Mouse (Mus musculus) skeletal muscle tissue, postnatal 0 days (tissue): ENCODE measurements around the gene Ilvbl. TPM values are rescaled to one million over a fixed set of nuclear protein-coding genes. Genes with fewer than 3 reads are reported as not detected.

Experiments used
- microRNA-seq, 2 experiments: library from miRNA; unstranded; fragments of <30 nt; microRNA quantifications; one replicate each; pipeline ENCODE4; 2016
- polyA plus RNA-seq: library from polyadenylated mRNA; unstranded; fragments of >200 nt; fragmentation: Nextera tagmentation; extraction: Ambion mirVana; gene quantifications from 2 replicates; pipeline ENCODE4 v1.2.1, GENCODE M21; 2015

Ilvbl gene
- 51.2 and 51.8 TPM in 2 replicates for polyA plus RNA-seq

GRCm38 (mm10) chr10:78574250-78575104, at the start of gene Ilvbl:
Ilvbl (plus strand) TSS chr10:78574346.

GRCm38 (mm10) chr10:78591406-78592328, 17.5 kb downstream of the Ilvbl start, which contains the start of gene Syde1:
Syde1 (minus strand) TSS chr10:78591964.

DNA sequence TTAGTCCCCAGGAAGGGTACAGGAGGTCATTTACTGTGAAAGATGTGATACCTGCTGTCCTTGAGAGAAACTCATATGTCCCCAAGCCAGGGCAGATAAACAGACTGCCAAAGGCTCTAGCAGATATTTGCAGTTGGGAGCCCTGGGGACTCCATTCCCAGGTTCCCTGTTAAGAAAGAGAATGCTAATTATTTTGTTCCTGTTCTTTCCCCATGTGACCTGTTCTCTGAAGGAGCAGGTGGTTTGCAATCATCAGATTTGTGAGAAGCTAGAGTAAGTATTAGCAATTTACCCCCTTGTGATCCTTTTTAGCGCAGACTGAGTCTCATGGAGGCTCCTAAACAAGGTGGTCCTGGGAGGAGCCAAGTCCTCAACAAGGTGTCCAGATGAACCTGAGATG, 43.8 kb downstream of the Ilvbl start, which contains the start of gene Olfr1357:
TSS of gene Olfr1357 (minus strand) at position 101 of the 400 bp plus-strand sequence.

Small RNAs within 50 kb of the gene (microRNA-seq; reads per million reads assigned to microRNA genes)
- 0 reads per million in 2 experiments for gene Gm27541

Other genes starting within 250 kb of the Ilvbl start
- gene Agpat3, start 221.9 kb upstream of the Ilvbl start, polyA plus RNA-seq: 259 and 271 TPM in 2 replicates
- gene Rrp1, start 161.3 kb upstream of the Ilvbl start, polyA plus RNA-seq: 154 and 160 TPM in 2 replicates
- gene Cstb, start 148.7 kb upstream of the Ilvbl start, polyA plus RNA-seq: 158 and 190 TPM in 2 replicates
- gene Pdxk, start 109.4 kb upstream of the Ilvbl start, polyA plus RNA-seq: 3.8 and 4.7 TPM in 2 replicates
- gene Olfr1358, start 56.9 kb upstream of the Ilvbl start, polyA plus RNA-seq: not detected in 2 replicates
- 7.8 and 7.9 TPM in 2 replicates for gene Syde1, start 17.6 kb downstream of the Ilvbl start, polyA plus RNA-seq
- gene Olfr1357, start 43.7 kb downstream of the Ilvbl start, polyA plus RNA-seq: not detected in 2 replicates
- gene Casp14, start 143.9 kb downstream of the Ilvbl start, polyA plus RNA-seq: 8.4 TPM in 1 of 2 replicates, not detected in the other
- gene Ccdc105, start 178.7 kb downstream of the Ilvbl start, polyA plus RNA-seq: not detected in 2 replicates
- 0.24 and 0.53 TPM in 2 replicates for gene Slc1a6, start 206.2 kb downstream of the Ilvbl start, polyA plus RNA-seq